Mouse (Mus musculus) olfactory bulb, adult 2 months (tissue): ENCODE data around the gene Pdzd7.

ENCODE experiments used
- CTCF ChIP-seq: fragments of 200-500 bp; IDR thresholded peaks from 2 replicates; pipeline ENCODE4 v1.5.1; 2012; ENCODE audit warnings: low read depth, mild to moderate bottlenecking, low read length, moderate library complexity; ENCODE audit not compliant: insufficient read depth
- POLR2A ChIP-seq: fragments of 200-500 bp; IDR thresholded peaks from 2 replicates; pipeline ENCODE4 v1.6.1; 2012; ENCODE audit warnings: mild to moderate bottlenecking, low read depth, low read length, moderate library complexity; ENCODE audit not compliant: insufficient read depth

DNA sequence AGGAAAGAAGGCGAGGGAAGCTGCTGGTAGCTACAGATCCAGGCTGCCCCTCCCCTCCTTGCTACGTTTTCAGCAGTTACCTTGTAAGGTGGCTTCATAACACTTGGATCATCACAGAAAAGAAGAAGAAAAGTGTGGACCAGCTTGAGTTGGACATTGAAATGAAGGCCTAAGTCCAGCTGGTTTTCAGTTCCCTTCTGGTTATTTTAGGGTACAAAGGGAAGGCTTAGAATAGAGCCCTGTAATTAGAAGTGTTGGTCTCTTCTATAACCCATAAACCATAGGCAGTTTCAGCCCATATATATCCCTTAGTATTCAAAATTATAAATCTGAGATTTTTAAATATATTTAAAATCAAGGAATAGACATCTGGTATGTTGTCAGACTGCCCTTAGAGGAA, 64.7 kb downstream of the Pdzd7 start:
- TF ChIP-seq CTCF (no peak), POLR2A (no peak)
